Mouse (Mus musculus) cerebellum, postnatal 25 days (tissue): ENCODE data around the gene 4922502D21Rik.

ENCODE experiments used
- DNase-seq, 2 experiments: peaks; one replicate each; pipeline ENCODE4 v3.0.0; 2021; ENCODE audit warnings: mixed read lengths in 2 of 2

Gene 4922502D21Rik

GRCm38 (mm10) chr6:129304180-129304579 lies 27.4 kb downstream of the 4922502D21Rik start:
- no peak for DNase-seq

GRCm38 (mm10) chr6:129288708-129289107 lies 42.9 kb downstream of the 4922502D21Rik start:
- no peak for DNase-seq

- DNase-seq, result no peak
These were observed 47.1 kb downstream of the 4922502D21Rik start for GRCm38 (mm10) chr6:129284384-129285104.

- no peak for DNase-seq
These were observed 48.3 kb downstream of the 4922502D21Rik start for GRCm38 (mm10) chr6:129283271-129283670.

GRCm38 (mm10) chr6:129276483-129276882 lies 55.1 kb downstream of the 4922502D21Rik start:
- no peak for DNase-seq

GRCm38 (mm10) chr6:129275624-129276203 lies 55.9 kb downstream of the 4922502D21Rik start:
- no peak for DNase-seq

GRCm38 (mm10) chr6:129275220-129275619 lies 56.4 kb downstream of the 4922502D21Rik start, which contains the start of gene Cd69:
Gene Cd69, minus strand, starts transcription at chr6:129275436.
- DNase-seq, result no peak

GRCm38 (mm10) chr6:129274476-129274875 lies 57.1 kb downstream of the 4922502D21Rik start:
- no peak for DNase-seq

GRCm38 (mm10) chr6:129273662-129274061 lies 57.9 kb downstream of the 4922502D21Rik start:
- DNase-seq, result no peak
